Mouse (Mus musculus): Measurements from ENCODE around the gene Ablim2.

Ablim2 gene

DNA sequence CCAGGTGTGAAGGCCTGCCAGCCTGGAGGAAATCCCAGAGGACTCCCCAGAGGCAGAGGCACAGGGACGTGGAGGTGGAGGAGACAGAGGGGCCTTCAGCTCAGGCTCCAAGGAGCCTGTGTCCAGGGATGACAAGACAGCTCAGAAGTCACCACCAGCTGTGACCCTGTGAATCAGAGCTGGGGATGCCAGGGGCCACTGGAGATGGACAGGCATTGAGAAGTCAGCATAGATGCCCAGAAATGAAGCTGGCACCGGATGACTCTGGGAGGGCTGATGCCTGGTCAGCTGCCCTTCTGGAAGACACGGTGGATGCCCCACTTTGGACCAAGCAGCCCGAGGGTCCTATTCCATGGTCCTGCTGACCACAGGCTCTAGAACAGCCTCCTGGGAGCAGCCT, 36.3 kb downstream of the Ablim2 start:
- in situ Hi-C loops (cut with MboI; ENCODE audit: low pct_unique_long_range_greater_than_20kb in 1 of 2, low sequenced_read_pairs in 2 of 2, unreplicated experiment in 1 of 2): no loop called here

DNA sequence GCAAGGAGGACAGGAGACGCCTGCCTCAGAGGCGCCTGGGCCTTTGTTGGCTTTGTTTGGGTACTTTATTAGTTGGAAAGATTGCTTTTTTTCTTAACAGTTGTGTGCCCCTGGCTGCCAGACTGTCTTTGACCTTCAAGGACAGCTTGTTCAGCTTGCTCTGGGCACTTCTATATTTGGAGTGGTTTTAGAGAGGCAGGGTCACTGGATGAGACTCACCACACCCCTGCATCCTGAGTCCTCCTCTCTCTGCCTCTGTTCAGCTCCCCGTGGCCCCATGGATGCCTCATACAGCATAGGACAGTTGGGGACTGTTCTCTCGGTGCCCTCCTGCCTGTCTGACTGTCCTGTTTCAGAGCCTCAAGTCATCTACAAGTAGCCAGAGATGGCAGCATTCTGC, 37.3 kb downstream of the Ablim2 start:
- in situ Hi-C loops (cut with MboI; ENCODE audit: low pct_unique_long_range_greater_than_20kb in 1 of 2, low sequenced_read_pairs in 2 of 2, unreplicated experiment in 1 of 2): no loop called here

DNA sequence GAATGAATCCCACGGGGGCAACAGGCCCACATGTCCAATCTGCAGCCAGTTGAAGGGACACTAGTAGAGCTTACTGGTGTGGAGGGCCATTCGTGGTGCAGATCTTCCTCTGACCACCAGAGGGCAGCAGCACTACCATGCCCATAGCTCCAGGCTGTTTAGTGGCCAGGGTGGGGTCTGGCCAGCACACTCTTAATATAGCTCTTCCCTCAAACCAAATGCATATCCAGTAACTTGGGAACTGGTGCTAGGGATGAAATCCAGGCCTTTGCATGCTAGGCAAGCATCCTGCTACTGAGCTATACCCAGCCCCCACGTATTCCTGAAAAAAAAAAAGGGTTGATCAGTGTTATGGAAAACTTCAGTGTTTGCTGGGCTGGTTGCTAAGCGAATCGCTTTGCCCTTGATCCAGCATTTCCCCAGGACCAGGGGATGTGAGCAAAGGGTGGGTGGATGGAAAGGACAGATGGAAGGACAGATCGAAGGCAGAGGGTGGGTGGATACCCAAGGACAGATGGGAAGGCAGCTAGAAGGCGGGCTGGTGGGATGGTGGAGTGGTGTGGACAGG, 37.9 kb downstream of the Ablim2 start:
- in situ Hi-C loops (cut with MboI; ENCODE audit: low pct_unique_long_range_greater_than_20kb in 1 of 2, low sequenced_read_pairs in 2 of 2, unreplicated experiment in 1 of 2): no loop called here

DNA sequence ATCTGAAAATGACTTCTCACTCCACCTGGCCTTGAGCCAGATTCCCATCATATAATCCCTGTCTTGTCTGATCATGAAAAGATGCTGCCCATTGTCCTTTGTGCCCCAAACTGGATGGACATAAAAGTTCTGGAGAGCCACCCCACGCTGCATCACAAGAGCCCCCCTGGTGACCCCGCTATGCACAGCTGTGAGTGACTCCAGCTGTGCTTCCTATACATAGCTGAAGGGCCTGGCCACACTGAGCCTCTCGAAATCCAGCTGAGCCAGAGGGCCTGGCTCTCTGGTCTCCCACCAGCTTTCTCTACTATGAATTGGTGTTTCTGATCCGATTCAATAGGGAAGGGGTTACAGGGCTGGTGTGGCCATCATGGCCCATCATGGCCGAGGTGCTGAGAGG, 38.5 kb downstream of the Ablim2 start:
- in situ Hi-C loops (cut with MboI; ENCODE audit: low pct_unique_long_range_greater_than_20kb in 1 of 2, low sequenced_read_pairs in 2 of 2, unreplicated experiment in 1 of 2): no loop called here

DNA sequence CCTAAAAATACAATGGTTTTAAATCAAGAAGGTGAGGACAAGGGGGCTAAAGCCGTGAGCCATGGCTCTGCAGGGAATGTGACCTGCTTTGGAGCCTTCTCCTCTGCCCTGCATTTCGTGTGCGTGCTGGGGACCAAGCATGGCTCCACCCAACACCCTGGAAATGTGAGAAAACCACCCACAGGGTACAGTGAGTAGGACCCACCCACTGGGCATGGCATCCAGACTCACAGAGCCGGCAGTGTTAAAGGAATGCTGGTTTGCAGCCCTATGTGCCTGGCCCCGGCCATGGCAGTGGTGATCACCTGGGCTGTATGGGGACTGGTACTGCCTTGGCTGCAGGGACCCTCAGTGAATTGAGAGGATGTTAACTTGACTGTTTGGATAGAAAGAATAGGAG, 41.4 kb downstream of the Ablim2 start:
- in situ Hi-C loops (cut with MboI; ENCODE audit: low pct_unique_long_range_greater_than_20kb in 1 of 2, low sequenced_read_pairs in 2 of 2, unreplicated experiment in 1 of 2): no loop called here

DNA sequence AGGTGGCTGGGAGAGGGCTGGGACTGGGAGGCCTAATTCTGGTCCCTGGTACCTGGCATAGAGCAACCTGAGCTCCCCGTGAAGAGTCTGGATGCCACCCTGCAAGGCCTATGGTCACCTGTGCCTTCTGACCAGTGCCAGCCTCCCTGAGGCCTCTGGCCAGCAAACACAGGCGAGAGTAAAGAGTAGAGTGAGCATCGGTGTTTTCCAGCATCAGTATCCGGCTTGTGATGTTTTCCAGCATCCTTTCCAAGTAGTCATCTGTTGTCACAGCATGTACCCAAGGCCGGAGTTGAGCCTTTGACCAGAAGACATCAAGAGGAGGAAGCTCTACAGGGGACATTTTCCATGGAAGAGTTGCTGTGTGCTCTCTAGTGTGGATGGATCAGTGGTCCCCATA, 45.7 kb downstream of the Ablim2 start:
- in situ Hi-C loops (cut with MboI; ENCODE audit: low pct_unique_long_range_greater_than_20kb in 1 of 2, low sequenced_read_pairs in 2 of 2, unreplicated experiment in 1 of 2): loop anchor here in 1 of 2 experiments (5.0 kb wide), 1 partner anchor 64 kb away; no protein-coding TSS in a partner anchor

DNA sequence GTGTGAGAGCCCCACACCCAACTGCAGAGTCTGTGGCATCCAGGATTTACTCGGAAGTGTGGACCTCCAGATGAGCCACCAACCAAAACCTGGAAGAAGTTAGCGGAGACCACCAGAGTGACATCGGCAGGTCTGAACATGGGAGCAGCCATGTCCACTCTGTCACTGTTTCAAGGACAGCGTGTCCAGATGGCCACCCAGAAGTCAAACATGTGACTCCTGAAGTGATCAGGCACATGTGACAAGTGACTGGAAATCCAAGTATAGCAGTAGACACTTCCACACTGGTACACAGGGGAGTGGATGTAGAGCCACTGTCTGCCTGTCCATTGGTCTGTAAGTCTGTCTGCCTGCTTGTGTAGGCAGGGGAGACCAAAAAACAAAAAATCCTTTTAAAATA, 47.0 kb downstream of the Ablim2 start:
- in situ Hi-C loops (cut with MboI; ENCODE audit: low pct_unique_long_range_greater_than_20kb in 1 of 2, low sequenced_read_pairs in 2 of 2, unreplicated experiment in 1 of 2): loop anchor here (5.0 kb wide), 2 partner anchors 43 to 63 kb away; no protein-coding TSS in a partner anchor

DNA sequence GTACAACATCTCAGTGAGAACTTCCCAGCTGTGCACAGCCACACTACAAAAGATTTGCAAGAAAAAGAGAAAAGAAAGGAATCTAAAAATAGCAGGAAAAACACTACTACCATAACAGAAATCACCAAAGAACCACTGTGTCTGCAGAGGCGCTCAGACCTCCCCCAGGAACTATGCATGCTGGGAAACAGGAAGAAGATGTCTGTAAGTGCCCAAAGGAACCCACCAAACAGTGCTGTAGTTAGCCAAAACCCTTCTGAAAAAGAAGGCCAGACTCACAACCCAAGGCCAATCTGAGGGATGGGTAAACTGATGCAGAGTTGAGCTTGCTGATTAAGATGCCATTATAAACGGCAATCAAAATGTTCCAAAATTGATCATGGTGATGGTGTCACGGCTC, 47.5 kb downstream of the Ablim2 start:
- in situ Hi-C loops (cut with MboI; ENCODE audit: low pct_unique_long_range_greater_than_20kb in 1 of 2, low sequenced_read_pairs in 2 of 2, unreplicated experiment in 1 of 2): loop anchor here in 1 of 2 experiments (5.0 kb wide), 1 partner anchor 42 kb away; no protein-coding TSS in a partner anchor

DNA sequence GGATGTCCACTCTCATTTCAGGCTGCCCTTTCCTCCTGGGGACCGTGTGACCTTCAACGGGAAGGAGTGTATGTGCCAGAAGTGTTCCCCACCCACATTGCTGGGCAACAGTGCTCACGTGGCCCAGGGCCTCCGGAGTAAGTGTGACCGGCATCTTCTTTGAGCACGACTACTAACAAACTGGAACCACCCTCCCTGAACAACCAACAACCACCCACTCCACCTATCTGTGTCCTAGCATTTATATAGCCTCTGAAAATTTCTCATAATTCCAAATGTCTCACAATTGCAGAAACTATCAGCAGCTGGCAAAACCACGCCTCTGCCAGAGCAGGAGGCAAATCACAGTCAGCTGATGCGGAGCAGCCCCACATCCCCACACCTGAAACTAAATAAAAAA, 49.3 kb downstream of the Ablim2 start:
- in situ Hi-C loops (cut with MboI; ENCODE audit: low pct_unique_long_range_greater_than_20kb in 1 of 2, low sequenced_read_pairs in 2 of 2, unreplicated experiment in 1 of 2): loop anchor here in 1 of 2 experiments (5.0 kb wide), 1 partner anchor 40 kb away; no protein-coding TSS in a partner anchor

DNA sequence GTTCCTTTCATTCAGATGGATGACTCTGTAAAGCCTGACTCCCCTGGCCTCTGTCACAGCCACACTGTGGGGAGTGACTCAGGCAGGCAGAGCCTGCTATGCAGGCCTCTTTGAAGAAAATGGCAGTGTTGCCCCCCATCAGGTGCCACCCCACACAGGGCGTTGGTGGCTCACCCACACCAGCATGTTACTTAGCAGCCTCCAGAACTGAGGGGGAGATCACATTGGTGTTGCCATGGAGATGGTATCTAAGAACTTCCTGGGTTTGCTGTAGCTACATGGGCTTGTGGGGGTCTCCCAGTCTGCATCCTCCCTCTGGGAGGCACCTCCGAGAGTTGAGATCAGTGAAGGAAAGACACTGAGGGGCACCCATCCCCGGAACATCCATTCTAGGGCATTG, 52.8 kb downstream of the Ablim2 start:
- in situ Hi-C loops (cut with MboI; ENCODE audit: low pct_unique_long_range_greater_than_20kb in 1 of 2, low sequenced_read_pairs in 2 of 2, unreplicated experiment in 1 of 2): no loop called here

DNA sequence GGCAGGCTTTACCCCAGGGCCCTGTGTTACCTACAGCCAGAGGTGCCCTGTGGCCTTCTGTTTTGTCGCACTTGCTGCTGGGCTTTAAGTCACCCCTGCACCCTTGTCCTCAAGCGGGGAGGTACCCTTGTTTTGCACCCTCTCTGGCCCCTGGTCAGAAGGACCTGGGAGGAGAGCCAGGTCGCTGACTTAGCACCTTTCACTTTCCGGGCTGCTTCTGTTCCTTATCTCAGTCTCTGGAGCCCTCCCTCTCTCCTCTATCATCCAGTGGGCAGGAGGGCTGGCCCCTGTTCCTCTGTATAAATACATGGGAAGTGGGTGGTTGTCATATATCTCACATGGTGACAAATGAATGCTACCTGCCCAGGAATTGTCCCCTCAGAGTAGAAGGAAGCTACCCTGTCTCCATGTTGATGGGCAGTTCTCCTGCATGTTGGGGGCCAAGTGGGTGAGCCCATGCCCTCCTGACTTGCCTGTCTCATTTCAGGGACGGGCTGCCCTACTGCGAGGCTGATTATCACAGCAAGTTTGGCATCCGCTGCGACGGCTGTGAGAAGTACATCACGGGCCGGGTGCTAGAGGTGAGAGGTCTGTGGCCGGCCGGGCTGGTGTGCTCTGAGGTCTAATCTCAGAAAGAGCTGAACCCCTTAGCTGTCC, 54.1 kb downstream of the Ablim2 start:
- in situ Hi-C loops (cut with MboI; ENCODE audit: low pct_unique_long_range_greater_than_20kb in 1 of 2, low sequenced_read_pairs in 2 of 2, unreplicated experiment in 1 of 2): no loop called here

DNA sequence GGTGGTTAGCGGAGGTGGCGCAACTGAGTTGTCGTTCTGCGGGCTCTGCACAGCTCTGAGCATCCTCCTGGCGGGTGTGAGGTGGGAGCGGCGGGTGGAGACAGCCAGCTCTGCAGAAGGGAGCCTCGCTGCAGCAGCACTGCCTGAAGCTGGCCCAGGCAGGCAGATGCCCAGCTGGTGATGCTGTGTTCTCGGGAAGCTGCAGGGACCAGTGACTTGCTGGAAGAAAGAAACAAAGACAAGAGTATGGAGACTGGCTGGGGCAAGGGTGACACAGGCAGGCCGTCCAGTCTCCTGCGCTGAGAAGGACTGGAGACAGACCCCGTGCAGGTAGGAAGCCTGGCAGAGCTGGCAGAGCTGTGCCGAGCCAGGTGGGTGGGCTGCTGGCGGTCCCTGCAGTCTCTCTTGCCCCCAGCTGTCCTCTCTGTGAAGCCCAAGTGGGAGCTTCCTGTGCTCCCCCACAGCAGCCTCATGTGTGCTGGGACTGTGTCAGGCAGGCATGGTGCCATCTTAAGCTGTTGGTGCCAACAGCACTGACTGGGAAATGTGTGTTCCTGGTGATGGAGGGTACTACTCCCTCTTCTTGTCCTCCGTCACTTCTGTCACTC, 56.8 kb downstream of the Ablim2 start:
- in situ Hi-C loops (cut with MboI; ENCODE audit: low pct_unique_long_range_greater_than_20kb in 1 of 2, low sequenced_read_pairs in 2 of 2, unreplicated experiment in 1 of 2): no loop called here

DNA sequence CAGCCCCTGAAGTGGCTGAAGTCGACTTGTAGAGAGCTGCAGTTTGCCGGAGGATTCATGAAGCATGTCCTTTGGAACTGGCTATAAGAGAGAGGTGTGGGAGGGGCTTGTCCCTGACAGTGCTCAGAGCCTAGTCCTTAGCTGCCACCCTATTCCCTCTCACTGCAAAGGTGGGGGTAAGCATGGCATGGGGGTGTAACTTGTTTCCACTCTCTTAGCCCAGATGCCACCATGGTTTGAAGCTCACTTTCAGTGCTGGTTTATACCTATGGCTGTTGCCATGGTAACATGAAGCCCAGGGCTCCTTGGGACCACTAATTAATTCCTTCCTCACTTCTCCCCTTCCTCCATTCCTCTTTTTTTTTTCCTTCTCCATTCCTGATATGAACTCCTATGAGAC, 57.4 kb downstream of the Ablim2 start:
- in situ Hi-C loops (cut with MboI; ENCODE audit: low pct_unique_long_range_greater_than_20kb in 1 of 2, low sequenced_read_pairs in 2 of 2, unreplicated experiment in 1 of 2): no loop called here

DNA sequence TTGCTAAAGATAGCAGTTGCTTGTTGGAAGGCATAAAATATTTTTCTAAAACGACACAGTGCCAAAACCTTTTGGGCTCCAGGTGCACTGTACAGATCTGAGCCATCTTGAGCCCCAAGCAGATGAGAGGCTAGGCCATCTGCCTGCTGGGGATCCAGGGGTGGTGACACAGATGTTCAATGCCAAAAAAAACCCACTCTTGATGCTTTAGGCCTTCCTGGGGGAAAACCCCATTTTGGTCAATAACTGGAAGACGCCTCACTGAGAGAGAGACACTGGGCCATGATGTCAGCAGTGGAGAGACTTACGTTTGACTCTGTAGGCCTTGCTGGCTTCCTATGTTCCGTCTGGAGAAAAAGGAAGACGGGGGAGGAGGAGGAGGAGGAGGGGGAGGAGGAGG, 59.6 kb downstream of the Ablim2 start:
- in situ Hi-C loops (cut with MboI; ENCODE audit: low pct_unique_long_range_greater_than_20kb in 1 of 2, low sequenced_read_pairs in 2 of 2, unreplicated experiment in 1 of 2): no loop called here

DNA sequence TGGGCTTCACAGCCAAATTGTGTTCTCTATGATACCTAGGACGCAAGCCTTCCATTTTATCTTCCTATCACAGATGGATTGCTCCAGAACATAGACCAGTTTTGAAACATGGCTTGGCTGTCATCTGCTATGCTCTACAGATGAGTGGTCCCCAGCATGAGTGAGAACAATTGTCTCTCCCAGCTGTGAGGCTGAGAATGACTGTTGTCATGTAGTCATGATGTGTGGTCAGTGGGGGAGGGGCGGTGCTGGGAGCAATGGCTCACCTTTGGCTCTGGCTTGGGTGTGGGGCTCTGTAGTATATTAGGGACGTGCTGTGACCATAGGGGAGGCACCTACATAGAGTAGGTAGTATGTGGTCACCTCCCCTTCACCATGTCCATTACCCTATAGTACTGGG, 60.2 kb downstream of the Ablim2 start:
- in situ Hi-C loops (cut with MboI; ENCODE audit: low pct_unique_long_range_greater_than_20kb in 1 of 2, low sequenced_read_pairs in 2 of 2, unreplicated experiment in 1 of 2): no loop called here

DNA sequence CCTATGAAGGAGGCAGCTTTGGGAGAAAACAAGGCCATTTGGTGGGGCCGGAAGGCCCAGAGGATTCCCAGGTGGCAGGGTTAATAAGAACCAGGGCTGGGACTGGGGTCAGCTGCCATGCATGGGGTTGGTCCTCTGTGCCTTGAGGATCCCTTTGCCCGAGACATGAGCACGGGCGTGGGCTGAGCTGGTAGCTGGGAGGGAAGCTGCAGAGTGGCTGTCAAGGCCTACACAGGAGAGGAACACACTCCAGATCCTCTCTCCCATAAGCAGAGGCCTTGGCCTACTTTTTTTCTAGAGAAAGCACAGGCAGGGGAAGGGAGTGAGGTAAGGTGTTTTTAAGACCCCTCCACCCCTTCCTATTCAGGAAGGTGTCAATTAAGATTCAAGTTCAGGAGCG, 65.0 kb downstream of the Ablim2 start:
- in situ Hi-C loops (cut with MboI; ENCODE audit: low pct_unique_long_range_greater_than_20kb in 1 of 2, low sequenced_read_pairs in 2 of 2, unreplicated experiment in 1 of 2): no loop called here

DNA sequence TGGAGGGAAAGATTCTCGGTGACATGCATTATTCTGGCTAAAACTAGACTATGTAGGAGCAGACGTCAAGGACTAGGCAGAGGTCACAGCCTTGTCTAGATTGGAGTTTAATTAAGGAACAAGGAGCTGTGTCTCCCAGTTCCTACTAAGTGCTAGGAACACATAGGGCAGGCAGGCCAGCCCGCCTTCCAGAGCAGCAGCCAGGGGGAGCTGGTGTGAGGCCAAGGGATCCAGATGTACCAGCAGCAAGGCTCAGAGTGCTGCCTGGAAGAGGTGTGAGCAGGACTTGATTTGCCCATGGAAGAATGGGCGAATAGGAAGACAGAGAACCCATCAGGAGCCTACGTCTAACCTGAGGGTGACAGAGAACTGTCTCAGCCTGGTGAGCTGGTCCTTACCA, 68.8 kb downstream of the Ablim2 start:
- in situ Hi-C loops (cut with MboI; ENCODE audit: low pct_unique_long_range_greater_than_20kb in 1 of 2, low sequenced_read_pairs in 2 of 2, unreplicated experiment in 1 of 2): no loop called here

DNA sequence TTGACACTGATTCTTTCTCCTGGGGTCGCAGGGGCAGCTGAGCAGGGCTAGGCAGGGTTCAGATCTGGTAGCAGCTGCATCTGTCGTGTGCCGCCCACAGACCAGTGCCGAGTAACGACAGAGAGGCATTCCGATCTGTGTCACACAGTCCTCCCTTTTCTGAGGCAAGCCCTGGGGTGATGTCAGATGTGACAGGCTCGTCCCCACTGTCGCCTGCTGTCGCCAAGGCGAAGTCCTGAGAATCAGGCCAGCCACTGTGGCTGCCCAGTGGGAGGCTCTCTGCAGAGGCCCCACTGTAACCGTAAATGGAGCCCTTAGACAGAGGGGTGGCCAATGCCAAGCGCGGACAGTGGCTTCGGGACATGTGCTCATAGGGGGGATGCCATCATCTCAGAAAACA, 69.4 kb downstream of the Ablim2 start:
- in situ Hi-C loops (cut with MboI; ENCODE audit: low pct_unique_long_range_greater_than_20kb in 1 of 2, low sequenced_read_pairs in 2 of 2, unreplicated experiment in 1 of 2): no loop called here

DNA sequence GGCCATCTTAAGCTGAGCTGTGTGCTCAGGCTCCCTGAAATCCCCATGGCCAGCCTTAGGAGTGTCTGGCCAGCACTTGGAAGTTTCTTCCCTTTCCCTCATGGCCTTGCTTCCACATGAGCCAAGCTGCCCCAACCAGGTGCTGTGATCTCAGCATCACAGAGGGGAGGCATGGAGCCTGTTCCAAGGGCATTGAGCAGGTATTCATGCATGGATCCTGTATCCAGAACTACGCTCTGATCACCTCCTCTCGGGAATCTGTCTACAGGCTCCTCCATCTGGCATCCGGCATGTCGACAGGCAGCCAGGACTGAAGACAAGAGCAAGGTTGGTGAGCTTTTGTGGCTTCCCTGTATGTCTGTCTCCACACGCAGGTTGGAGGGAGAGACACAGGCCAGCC, 70.2 kb downstream of the Ablim2 start:
- in situ Hi-C loops (cut with MboI; ENCODE audit: low pct_unique_long_range_greater_than_20kb in 1 of 2, low sequenced_read_pairs in 2 of 2, unreplicated experiment in 1 of 2): no loop called here

DNA sequence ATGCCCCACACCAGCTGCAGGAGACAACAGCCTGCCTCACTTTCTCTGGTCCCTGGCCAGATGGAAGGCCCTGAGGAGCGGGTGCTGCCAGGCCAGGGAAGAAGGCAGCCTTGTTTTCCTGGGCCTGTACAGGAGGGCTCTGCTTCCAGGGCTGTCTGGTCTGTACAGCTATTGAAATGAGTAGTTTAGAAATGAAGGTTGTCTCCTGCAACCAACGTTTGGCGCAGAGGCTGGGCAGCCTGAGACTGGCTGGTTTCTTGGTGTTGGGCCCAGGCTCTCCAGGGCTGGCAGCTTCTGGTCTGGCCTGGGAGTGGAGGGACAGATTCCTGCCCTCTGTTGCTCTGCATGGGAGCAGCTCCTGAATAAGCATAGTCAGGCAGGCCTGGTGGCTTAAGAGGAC, 72.4 kb downstream of the Ablim2 start:
- in situ Hi-C loops (cut with MboI; ENCODE audit: low pct_unique_long_range_greater_than_20kb in 1 of 2, low sequenced_read_pairs in 2 of 2, unreplicated experiment in 1 of 2): no loop called here
